Mouse (Mus musculus) E14TG2a.4 (cell line): ENCODE measurements around the gene Clec2l.

Experiments used
- CTCF ChIP-seq: conservative IDR thresholded peaks from 2 replicates; pipeline ENCODE4 v1.5.1; 2014; ENCODE audit warnings: low read length
- NANOG ChIP-seq: IDR thresholded peaks from 2 replicates; pipeline ENCODE4 v1.6.1; 2014; ENCODE audit warnings: borderline replicate concordance, low read length, mixed read lengths
- POU5F1 ChIP-seq: IDR thresholded peaks from 2 replicates; pipeline ENCODE4 v1.6.1; 2014; ENCODE audit warnings: low read length, borderline replicate concordance

DNA sequence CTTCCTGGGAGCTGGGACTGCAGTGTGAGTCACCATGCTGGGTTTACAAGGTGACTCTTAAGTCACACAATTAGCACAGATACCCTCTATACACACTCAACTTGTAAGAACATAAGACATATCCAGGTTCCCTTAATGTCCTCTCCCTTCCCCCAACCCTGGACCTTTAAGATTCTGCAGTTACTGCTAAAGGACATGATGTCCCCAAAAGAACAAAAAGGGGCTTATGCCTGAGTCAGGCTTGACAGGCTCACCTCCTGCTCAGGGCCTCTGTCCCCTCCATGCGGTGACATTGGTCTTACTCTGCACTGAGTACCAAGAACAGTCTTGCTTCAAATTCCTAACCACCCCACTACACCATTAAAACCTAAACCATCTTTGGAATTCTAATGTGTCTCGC is 30.0 kb upstream of the Clec2l start:
- TF ChIP-seq CTCF = no peak
- no peak for TF ChIP-seq POU5F1
- no peak for TF ChIP-seq NANOG
